Comparison of ENCODE assay signal across 9 mouse cellular contexts in genomic region chr9:67041840-67042812, GRCm38 (mm10). TPM values are rescaled to one million over a fixed set of nuclear protein-coding genes. Genes with fewer than 3 reads are reported as not detected.
DNase-seq lines count a peak whose midpoint lies in the region; ATAC-seq lines count a peak whose summit lies in the region.
"Had no signal": no experiment of that assay in that cellular context is flagged by ENCODE, and none has a peak within 500 bp of the region (broad histone marks: within the 10 kb centered on the region; RNA-seq: fewer than 3 reads in every experiment).

No protein-coding gene starts in this region.

- H3K4me2 ChIP-seq in heart, embryonic 13.5 days: peak overlapping the region; percentile 93
- peak overlapping the region; percentile 47 for H3K4me2 ChIP-seq in hindbrain, embryonic 11.5 days (replicated peaks; ENCODE audit: low read depth, low read length)
- H3K4me2 ChIP-seq in midbrain, embryonic 13.5 days (replicated peaks): peak overlapping the region; percentile 61

- H3K36me3 ChIP-seq in heart, embryonic 13.5 days: peaks cover 75% of the 10 kb centered on the region
- H3K36me3 ChIP-seq in hindbrain, embryonic 11.5 days (ENCODE audit: control insufficient read depth, insufficient read depth, low read length): no peaks in the 10 kb centered on the region
- no peaks in the 10 kb centered on the region for H3K36me3 ChIP-seq in midbrain, embryonic 13.5 days

- peaks cover 81% of the 10 kb centered on the region for H3K4me1 ChIP-seq in heart, embryonic 13.5 days
- H3K4me1 ChIP-seq in hindbrain, embryonic 11.5 days (replicated peaks; ENCODE audit: control insufficient read depth, insufficient read depth, low read length): 0 out of 2 replicates have a peak, but pooled peaks cover 4% of the 10 kb centered on the region
- peaks cover 42% of the 10 kb centered on the region for H3K4me1 ChIP-seq in midbrain, embryonic 13.5 days (replicated peaks)

- no peak for ATAC-seq in heart, embryonic 13.5 days (ENCODE audit: extremely low read depth, insufficient number of reproducible peaks, low FRiP score, low TSS enrichment)
- no peak for ATAC-seq in hindbrain, embryonic 11.5 days (ENCODE audit: low FRiP score)
- ATAC-seq in midbrain, embryonic 13.5 days: no peak
- ATAC-seq: inflammation-experienced regulatory T-cells, adult 6 months had no signal

- H3K27me3 ChIP-seq in heart, embryonic 13.5 days (replicated peaks): no peaks in the 10 kb centered on the region
- H3K27me3 ChIP-seq in hindbrain, embryonic 11.5 days (ENCODE audit: control insufficient read depth, insufficient read depth, low read length): peaks cover 6% of the 10 kb centered on the region
- H3K27me3 ChIP-seq in midbrain, embryonic 13.5 days: peaks cover 23% of the 10 kb centered on the region

- WGBS in heart, embryonic 13.5 days: 34% methylated on average over 14 of the region's 14 CpGs
- 63% methylated on average over 14 of the region's 14 CpGs for WGBS in hindbrain, embryonic 11.5 days
- WGBS in midbrain, embryonic 13.5 days: 46% methylated on average over 14 of the region's 14 CpGs

- no peak for DNase-seq in heart, adult 8-10 months (ENCODE audit: low spot score)
- peak; percentile 66 for DNase-seq in R1 (ENCODE audit: low read depth, low spot score)
- DNase-seq in hindbrain, embryonic 11.5 days (ENCODE audit: low spot score): no peak
- DNase-seq in adrenal gland, postnatal 25 days: no peak
- no peak for DNase-seq in thymus, postnatal 0 days (ENCODE audit: low spot score)
- DNase-seq in cerebellum, postnatal 4 days (ENCODE audit: low spot score in 2 of 2): no peak

- peak overlapping the region; percentile 93 for H3K4me3 ChIP-seq in heart, embryonic 13.5 days
- peak overlapping the region; percentile 71 for H3K4me3 ChIP-seq in hindbrain, embryonic 11.5 days (ENCODE audit: low read depth, low read length)
- H3K4me3 ChIP-seq in midbrain, embryonic 13.5 days (replicated peaks): peak overlapping the region; percentile 88

- H3K9ac ChIP-seq in heart, embryonic 13.5 days: peak overlapping the region; percentile 100
- no peak overlapping the region for H3K9ac ChIP-seq in hindbrain, embryonic 11.5 days (ENCODE audit: low read depth, low read length)
- peak overlapping the region; percentile 28 for H3K9ac ChIP-seq in midbrain, embryonic 13.5 days (replicated peaks)

- H3K9me3 ChIP-seq in heart, embryonic 13.5 days: no peaks in the 10 kb centered on the region
- no peaks in the 10 kb centered on the region for H3K9me3 ChIP-seq in hindbrain, embryonic 11.5 days (ENCODE audit: control insufficient read depth, low read length)
- no peaks in the 10 kb centered on the region for H3K9me3 ChIP-seq in midbrain, embryonic 13.5 days

- peak overlapping the region; percentile 100 for H3K27ac ChIP-seq in heart, embryonic 13.5 days (replicated peaks)
- no peak overlapping the region for H3K27ac ChIP-seq in hindbrain, embryonic 11.5 days (ENCODE audit: low read depth, low read length)
- 0 out of 2 replicates have a peak overlapping the region, but pooled peaks have one; percentile 1 for H3K27ac ChIP-seq in midbrain, embryonic 13.5 days

RNA-seq across cellular contexts. Expression of gene Tpm1, which starts 7.1 kb away (rescaled TPM):
- polyA plus RNA-seq in heart, embryonic 13.5 days (2015; fragmentation: Nextera tagmentation; extraction: Ambion mirVana): 3,954 and 4,354 TPM in 2 replicates
- over 10,000 TPM in 3 of 4 experiments, 1,000 to 10,000 TPM in 1; 9,382 to 12,072 (median 10,190) TPM for total RNA-seq in heart, adult 8-10 months (2022)
- polyA plus RNA-seq in hindbrain, embryonic 11.5 days (2014; fragmentation: Nextera tagmentation; extraction: Ambion mirVana): 323 and 385 TPM in 2 replicates
- 115 and 118 TPM in 2 replicates for polyA plus RNA-seq in midbrain, embryonic 13.5 days (2015; fragmentation: Nextera tagmentation; extraction: Ambion mirVana)
- total RNA-seq in adrenal gland, postnatal 25 days (2021): 166 and 180 TPM in 2 replicates
- polyA plus RNA-seq in thymus, postnatal 0 days (2015; fragmentation: Nextera tagmentation; extraction: Ambion mirVana): 88.5 and 91.4 TPM in 2 replicates

Comparison
In these comparisons a context has a peak if more than half of its experiments do, and no peak if none do; other contexts are left out.
1. RNA of gene Tpm1, which starts 7.1 kb away (polyA plus RNA-seq): 3,954 to 4,354 TPM in heart, embryonic 13.5 days; 323 to 385 TPM in hindbrain, embryonic 11.5 days, 115 to 118 TPM in midbrain, embryonic 13.5 days and 88.5 to 91.4 TPM in thymus, postnatal 0 days; every median in the first group is over 10 times any median in the second.
2. Peak in every context shown above with its lines, with median percentiles within 50 percentile points of each other: H3K4me2 ChIP-seq and H3K4me3 ChIP-seq.